Mouse (Mus musculus): ENCODE measurements around the gene Rpgrip1.
"Not testable (repeated sequence)": the region's sequence is repeated elsewhere in the genome, so short reads cannot be mapped to it uniquely, and the experiment has no call there.

The Rpgrip1 gene

DNA sequence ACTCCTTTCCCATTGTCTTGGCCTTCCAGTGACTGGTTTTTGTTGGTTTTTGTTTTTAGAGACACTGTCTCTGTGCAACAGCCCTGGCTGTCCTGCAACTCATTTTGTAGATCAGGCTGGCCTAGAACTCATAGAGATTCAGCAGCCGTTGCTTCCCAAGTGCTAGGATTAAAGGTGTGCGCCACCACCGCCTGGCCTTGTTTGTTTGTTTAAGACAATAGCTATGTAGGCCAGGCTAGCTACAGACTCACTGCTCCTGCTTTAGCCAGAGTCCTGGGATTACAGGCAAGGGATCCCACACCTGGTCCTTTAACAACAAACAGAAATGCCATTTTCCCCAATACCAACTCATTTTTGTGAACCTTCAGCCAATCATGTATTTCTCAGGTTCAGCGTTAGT, at the start of gene Rpgrip1:
TSS of gene Rpgrip1 (plus strand) at position 359 of the 400 bp plus-strand sequence.
- DNase-seq, result no peak

DNA sequence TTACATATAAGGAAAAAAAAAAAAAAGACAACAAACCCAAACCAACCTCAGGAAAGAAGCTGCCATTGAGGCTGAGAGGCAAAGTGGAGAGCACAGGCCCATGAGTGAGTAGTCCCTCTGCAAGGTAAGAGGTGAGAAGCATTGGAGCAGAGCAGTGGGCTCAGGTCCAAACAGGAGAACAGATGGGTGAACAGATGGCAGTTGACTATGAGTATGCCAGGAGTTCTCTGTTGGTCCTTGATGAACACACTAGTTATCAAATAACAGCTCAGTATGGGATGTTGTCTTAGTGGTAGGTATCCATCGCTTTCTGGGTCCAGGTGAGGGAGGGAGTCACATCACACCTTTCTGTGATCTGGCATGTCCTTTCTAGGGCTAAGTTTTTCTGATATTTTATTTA, 49.7 kb upstream of the Rpgrip1 start:
- DNase-seq, result peak; percentile 94 to 96

DNA sequence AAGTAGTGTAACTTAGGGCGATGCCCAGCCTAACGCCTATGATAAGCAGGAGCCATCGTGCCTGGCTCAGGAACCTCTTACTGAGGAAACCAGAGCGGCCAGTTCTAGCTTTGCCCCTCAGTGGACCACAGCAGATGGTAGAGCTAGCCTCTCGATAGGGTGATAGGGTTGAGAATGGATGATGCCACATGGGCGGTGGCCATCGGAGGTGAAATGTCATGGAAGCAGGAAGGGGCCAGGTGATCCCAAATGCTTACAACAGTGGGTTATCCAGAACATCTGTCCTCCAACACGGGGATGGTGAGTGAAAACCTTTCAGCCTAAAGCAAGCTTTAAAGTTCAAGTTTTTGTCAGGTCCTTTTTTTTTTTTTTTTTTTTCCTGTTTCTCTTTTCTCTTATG, 48.7 kb upstream of the Rpgrip1 start:
- DNase-seq, result peak; percentile 54 to 56

DNA sequence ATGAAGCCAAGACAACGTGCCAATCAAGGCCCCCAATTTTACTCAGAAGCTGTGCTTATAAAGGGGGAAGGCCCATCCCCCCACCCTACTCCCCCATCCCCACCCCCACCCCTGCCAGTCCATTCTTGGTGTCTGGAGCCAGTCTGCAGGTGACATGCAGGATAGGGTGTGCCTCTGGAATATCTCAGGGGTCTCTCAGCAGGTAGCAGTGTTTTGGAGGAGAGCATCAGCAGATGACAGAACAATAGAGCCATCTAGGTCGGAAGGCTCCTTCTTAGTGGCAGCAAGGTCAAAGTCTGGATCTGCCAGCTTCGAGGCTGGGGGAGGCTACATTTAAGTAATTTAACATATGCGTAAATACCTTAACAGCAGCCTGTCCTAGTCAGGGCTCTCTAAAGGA, 44.4 kb upstream of the Rpgrip1 start:
- DNase-seq, result no peak

DNA sequence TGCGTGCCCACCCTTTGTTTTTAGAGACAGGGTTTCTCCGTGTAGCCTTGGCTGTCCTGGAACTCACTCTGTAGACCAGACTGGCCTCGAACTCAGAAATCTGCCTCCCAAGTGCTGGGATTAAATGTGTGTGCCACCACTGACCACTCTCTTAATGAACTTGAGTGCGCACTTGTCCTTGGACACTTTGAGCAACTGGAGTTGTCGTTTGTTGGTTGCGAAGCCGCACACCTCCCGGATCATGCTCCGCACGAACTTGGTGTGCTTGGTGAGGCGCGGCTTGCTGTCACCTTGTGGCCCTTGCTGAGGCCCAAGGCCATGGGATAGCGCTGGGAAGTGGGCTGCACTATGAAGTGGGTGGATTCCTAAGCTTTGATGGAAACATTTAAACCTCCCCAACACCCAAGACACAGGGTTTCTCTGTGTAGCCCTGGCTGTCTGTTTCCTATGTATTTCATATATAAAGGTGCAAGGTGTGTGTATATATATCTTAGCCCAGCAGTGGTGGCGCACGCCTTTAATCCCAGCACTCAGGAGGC, 38.8 kb upstream of the Rpgrip1 start:
- no peak for DNase-seq

DNA sequence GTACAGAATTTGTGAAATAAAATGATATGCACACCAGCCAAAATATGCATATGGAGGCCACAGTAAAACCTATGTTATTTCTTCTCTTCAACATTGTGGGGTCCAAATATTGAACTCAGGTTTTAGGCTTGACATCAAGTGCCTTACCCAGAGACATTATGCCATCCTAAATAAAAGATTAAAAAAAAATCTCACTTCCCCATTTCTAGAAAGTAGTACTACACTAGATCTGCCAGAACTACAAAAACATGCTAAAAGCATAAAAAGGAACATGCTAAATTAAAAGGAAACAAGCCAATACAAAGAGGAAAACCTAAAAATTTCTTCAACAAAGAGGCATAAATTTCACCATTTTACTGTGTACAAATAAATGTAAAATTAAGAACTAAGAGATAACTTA, 27.4 kb upstream of the Rpgrip1 start:
- no peak for DNase-seq

DNA sequence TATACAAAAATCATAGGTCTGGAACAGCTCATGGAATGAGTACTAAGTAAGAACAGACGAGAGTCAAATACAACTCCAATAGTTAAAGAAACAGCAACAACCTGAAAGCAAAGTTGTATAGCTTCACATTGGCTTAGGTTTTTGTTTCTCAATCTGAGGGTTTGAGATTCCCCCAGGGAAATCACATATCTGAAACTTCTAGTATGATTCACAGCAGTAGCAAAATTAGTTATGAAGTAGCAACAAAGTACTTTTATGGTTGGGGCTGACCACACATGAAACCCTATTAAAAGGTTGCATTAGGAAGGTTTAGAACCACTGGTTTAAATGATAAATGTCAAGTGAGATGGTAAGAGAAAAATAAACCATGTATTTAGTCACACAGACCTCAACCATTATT, 16.0 kb upstream of the Rpgrip1 start:
- DNase-seq, result no peak

DNA sequence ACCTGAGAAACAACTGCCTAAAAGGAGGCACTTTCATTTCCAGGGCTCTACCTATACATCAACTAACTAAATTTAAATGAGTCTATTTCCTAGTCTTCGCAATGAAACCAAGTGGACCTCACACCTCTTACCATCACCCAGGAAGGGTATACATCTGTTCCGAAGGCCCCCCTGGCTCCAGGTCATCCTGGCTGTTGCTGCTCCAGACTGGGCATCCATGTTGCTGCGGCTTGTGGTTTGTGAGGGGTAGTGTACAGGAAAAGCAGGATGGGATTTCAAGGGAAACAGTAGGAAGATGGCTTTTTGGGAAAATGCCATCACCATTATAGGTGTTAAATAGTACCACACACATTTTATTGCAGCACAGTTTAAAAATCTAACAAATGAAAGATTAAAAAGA, 13.3 kb upstream of the Rpgrip1 start:
- not testable (repeated sequence) for DNase-seq

DNA sequence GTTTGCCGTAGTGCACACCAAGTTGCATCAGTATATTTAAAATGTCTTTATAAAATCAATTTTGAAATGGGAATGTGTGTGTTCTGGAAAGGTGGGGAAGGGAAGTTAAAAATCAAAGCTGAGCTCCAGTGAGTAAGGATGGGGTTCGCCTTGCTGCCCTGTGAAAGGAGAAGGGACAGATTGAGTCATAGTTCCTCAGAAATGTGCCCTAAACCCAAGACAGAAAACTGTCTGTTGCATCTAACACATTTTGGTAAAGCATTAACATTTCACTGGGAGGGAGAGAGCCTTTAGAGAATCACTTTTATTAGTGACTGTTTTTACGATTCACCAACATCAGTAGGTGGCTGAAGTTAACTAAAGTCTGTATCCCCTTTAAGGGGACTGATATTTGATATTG, 12.1 kb upstream of the Rpgrip1 start:
- not testable (repeated sequence) for DNase-seq

DNA sequence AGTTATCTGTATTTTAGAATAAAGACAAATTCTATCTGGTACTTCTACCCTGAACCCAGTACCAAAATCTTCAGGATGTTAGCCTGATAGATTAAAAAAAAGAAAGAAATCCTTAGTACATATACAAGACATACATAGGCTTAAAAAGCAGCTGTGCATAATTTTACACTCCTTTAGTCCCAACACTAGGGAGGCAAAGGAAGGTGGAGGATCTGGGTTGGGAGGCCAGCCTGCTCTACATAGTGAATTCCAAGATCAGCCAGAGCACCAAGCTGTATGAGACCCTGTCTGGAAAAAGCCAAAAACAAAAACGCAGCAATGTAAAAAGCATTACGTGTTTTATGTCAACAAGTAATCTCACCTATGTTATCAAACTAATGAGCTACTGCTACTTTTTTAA, 10.9 kb upstream of the Rpgrip1 start:
- DNase-seq, result no peak

DNA sequence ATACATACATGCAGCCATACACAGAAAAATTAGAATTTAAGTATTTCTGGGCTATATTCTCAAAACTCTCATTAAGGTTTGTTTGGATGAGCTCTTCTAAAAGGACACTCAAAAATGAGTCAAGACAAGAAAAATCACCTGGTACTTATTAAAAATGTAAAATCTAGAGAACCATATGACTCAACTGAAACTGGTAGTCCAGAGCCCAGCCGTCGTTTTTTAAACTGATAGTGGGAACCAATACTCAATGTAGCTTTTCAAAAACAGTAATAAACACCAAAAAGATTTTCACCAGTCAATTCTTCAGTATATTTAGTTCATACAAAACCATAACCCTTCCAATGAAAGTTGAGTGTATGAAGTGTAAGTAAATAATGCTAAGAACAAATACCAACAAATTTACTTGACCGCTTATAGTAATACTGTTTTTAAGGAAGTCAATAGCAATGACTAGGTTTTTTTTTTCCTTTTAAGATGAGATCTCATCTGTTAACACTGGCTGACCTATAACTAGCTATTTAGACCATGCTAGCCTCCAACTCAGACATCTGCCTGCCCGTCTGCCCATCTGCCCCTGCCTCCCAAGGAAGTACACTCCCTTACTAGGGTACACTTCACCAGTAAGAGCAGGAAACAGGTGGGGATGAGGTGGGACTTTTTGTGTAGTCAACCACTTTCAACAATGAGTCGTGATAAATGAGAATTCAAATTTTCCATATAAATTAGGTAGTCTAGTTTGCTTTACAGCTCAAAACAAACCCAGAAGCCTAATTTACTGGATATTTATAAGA, 10.1 kb upstream of the Rpgrip1 start:
- peak in 1 of 2 experiments; percentile 37 for DNase-seq

DNA sequence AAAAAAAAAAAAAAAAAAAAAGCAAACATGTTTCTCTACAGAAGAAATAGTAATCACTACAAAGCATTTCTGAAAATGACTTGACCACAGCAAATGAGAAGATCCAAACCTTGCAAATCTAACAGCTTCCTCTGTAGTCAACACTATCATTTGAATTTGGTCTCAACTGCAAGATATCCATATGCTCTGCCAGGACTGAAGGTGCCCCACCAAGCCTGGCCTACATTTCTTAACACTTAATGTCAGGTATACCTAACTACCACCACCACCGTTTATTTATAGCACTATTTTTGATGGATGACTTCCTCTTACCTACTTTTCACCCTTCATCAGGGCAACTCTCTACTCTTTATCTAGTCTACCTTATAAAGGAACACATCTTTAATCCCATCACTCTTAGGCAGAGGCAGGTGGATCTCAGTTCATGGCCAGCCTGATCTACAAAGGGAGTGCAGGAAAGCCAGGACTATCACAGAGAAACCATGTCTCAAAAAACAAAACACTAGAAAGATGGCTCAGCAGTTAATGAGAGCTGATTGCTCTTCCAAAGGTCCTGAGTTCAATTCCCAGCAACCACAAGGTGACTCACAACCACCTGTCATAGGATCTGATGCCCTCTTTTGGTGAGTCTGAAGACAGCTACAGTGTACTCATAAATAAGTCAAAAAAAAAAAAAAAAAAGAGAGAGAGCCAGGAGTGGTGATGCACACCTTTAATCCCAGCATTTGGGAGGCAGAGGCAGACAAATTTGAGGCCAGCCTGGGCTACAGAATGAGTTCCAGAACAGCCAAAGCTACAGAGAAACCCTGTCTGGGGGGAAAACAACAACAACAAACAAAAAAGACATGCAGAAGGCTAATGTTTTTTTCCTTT, 9.0 kb upstream of the Rpgrip1 start:
- no peak for DNase-seq

DNA sequence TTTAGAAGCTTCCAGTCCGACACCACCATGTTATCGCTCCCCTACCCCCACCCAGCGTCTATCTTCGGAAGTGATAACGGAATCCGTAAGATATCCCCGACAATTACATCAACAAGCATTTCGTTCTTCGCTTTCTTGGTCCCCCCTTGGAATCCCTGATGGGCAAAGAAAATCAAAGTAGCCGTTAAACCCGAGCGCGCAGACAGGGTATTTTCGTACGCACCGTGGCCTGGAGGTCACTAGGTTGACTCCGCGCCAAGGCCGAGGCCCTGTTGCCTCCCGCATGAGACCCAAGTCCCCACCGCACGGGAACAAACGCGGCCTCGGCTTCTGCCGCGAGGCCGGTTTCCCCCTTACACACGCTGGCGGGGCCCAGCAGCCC, 7.0 kb upstream of the Rpgrip1 start:
- no peak for DNase-seq

DNA sequence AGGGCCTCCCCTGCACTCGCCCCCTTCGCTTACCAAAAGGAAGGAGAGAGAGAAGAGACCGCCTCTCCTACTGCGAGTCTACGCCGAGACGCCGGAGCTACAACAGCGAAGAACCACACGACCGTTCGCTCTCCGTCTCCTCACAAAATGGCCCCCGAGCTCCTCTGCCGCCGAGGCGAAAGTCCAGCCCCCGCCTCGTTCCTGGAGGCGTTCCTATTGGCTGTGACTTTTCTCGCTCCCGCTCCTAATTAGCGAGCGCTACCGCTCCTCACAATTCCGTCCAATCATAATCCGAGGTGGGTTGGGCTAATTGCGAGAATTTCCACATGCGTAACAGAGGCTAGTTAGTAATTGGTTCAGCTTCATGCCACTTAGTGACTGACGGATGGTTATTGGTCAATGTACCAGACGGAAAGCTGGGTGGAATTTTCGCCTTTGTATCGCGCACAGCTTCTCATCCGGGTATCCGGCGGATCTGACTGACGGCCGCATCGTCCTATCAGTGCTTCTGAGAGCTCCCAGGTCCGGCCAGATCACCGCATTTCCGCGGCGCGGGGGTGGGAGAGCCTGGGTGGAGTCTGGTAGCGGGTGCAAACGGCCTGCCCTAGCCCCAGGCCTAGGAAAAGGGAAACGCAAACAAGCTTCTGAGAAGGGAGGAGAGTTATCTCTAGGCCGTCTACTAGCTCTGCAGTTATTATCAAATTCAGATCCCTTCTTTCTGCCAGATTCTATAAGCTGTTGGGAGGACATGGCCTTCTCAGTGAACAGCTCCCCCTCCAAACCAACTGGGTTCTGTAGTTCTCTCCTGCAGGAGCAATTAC, 6.4 kb upstream of the Rpgrip1 start, which contains the start of gene Hnrnpc:
TSS of gene Hnrnpc (minus strand) at position 173 of the 821 bp plus-strand sequence.
- DNase-seq, result peak; percentile 100

DNA sequence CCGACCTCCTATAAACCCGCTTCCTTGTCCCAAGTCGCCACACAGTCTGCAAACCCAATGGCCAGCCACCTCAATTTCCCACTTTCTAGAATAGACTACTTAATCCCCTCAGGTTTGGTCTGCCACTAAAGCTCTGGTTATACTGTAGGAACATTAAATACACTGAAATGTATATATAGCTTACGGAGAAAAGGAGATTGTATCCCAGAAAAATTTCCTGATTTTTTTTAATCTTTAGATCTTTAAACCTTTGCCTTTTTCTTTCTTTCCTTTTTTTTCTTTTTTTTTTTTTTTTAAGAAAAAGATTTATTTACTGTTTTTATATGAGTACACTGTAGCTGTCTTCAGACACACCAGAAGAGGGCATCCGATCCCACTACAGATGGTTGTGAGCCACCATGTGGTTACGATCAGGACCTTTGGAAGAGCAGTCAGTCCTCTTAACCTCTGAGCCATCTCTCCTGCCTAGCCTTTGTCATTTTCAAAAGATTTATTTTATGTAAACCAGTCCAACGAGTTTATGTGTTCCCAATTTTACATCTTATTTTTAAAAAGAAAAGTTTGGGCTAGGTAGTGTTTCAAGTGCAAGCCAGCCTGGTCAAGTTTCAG, 5.7 kb upstream of the Rpgrip1 start:
- no peak for DNase-seq

DNA sequence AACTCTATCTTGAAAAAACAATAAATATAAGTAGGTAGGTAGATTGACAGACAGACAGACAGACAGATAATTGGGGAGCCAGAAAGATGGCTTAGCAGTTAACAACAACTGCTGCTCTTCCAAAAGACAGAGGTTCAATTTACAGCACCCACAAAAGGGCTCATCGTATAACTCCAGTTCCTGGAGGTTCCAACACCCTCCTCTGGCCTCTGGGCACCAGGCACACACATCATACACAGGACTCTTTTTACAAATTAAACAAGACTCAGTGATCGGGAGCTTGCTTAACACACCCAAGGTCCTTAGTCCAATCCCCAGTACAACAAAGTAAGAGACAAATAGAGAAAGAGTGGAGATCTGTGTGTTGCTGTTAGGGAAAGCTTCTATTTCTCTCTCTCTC, 5.2 kb upstream of the Rpgrip1 start:
- DNase-seq, result no peak

DNA sequence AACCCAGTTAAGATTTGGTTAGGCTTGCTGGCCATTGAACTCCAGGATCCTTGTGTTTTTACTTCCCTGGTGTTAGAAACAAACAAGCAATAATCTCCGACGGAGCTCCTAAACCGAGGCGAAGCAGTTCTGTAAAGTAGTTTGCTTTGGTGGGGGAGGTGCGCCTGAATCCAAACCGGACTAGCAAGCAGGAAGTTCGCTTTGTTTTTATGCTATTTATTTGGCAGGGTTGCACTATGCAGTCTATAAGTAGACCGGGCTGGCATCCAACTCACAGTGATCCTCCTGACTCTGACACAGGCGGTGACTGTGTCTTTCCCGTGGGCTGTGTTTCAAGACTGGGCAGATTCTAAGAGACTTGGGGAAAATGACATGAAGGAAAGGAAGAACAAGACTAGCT, 3.8 kb upstream of the Rpgrip1 start:
- peak; percentile 73 to 75 for DNase-seq

DNA sequence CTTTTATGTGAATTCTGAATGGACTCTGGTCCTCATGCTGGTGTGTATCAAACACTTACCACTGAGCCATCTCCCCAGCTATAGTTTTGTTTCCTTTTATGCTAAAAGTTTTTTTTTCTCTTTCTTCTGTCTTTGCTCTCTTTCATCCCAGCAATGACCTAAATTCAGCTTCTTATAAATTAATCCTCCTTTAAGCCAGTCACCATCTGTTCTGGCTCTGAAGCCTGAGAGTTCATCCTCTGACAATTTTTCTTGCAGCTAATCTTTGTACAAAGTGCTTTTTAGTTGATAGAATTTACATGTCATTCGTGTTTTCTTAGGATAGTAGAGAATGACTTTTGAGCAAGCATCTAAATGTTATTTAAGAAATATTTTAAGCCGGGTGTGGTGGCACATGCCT, 2.5 kb upstream of the Rpgrip1 start:
- DNase-seq, result no peak

DNA sequence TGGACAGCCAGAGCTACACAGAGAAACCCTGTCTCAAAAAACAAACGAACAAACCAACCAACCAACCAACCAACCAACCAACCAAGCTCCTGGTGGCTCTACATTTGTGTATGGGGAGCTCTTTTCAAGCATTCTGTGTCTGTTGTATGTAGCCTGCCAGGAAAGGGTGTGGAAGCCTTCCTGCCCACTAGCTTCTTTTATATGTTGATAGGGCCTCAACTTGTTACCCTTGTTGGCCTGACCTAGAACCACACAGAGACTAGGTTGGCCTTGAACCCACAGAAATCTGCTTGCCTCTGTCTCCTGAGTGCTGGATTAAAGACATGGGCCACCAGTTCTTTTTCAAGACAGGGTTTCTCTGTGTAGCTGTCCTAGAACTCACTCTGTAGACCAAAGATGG, 3.6 kb downstream of the Rpgrip1 start:
- DNase-seq, result no peak

DNA sequence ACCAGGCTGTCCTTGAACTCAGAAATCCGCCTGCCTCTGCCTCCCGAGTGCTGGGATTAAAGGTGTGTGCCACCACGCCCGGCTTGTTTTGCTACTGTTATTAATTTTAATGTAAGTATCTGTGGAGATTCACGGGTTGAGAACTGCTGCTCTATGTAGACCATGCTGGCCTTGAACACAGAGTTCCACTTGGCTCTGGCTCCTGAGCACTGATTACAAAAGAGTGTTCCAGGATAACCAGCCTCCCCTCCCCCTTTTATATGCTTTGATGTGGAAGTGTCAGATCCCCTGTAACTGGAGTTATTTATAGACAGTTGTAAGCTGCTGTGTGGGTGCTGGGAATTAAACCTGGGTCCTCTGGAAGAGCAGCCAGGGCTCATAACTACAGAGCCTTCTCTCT, 6.7 kb downstream of the Rpgrip1 start:
- no peak for DNase-seq

DNA sequence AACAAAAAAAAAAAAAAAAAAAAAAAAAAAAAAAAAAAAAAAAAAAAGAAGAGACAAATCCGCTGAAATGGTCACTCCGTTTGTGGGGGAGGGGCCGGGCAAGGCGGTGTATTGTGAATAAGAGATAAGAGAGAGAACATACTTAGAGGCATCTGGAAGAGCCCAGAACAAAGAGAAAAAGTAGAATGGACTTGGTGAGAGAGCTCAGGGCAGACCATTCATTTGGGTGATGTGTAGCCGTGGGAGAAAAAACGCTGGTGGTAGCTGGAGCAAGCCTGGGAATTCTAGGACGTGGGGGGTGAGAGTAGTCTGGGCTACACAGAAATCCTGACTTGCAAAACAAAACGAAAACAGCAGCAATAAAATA, 7.9 kb downstream of the Rpgrip1 start:
- DNase-seq, result no peak

DNA sequence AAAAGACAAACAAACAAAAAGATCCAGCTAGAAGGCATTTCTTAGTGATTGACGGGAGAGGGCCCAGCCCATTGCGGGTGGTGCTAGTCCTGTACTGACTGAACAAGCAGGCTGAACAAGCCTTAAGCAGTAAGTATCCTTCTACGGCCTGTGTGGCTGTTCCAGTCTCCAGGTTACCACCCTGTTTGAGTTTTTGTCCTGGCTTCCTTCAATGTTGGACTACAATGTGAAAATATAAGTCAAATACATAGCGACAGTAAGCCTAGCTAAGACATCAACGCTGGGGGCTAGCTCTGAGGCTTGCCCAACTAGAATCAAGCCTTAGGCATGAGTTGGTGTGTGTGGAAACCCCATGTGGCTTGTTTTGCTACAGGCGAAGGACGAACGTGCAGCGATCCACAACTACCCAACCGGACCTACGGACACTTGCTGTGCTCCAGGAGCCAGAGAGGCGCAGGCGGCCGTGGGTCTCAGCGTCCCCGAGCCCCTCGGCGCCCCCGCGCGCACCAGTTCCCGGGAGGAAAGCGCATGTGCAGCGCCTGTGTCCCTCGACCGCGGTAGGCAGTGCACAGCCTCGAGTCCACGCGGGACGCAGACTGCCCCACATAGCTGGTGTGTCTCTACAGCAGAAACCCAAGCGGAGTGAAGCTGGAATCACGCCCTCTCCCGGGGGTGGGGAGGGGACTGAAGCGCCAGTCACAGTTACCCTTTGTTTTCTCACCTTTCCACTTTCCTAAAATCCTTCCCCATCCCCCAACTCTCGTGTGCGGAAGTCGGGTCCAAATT, 8.5 kb downstream of the Rpgrip1 start:
- DNase-seq, result peak; percentile 68 to 73
